Mouse (Mus musculus): ENCODE data around the gene Kiss1. TPM values are rescaled to one million over a fixed set of nuclear protein-coding genes. Genes with fewer than 3 reads are reported as not detected.
A peak's percentile ranks its signal among the peaks of the same experiment; 100 is the strongest.

Gene Kiss1
- polyA plus RNA-seq, 1 experiment from 2014 or later: not detected

GRCm38 (mm10) chr1:133292608-133293007 lies 29.1 kb upstream of the Kiss1 start:
- no peak overlapping the region for H3K27ac ChIP-seq (replicated peaks)

GRCm38 (mm10) chr1:133296376-133296775 lies 25.3 kb upstream of the Kiss1 start:
- Histone ChIP-seq H3K9me3 (no peaks in the 10 kb centered on the region), H3K27ac (replicated peaks) (no peak overlapping the region), H3K36me3 (peaks cover 60% of the 10 kb centered on the region), H3K4me1 (peaks cover 45% of the 10 kb centered on the region), H3K9ac (no peak overlapping the region), H3K4me3 (no peak overlapping the region), H3K27me3 (replicated peaks) (no peaks in the 10 kb centered on the region), H3K4me2 (no peak overlapping the region)
- no peak for ATAC-seq (ENCODE audit: extremely low read depth, insufficient number of reproducible peaks, low FRiP score, low TSS enrichment)
- WGBS: 79% methylated on average over 9 of the region's 9 CpGs

More at GRCm38 (mm10) chr1:133292608-133293007, 29.1 kb upstream of the Kiss1 start:
- H3K4me3 ChIP-seq: no peak overlapping the region
- no peaks in the 10 kb centered on the region for H3K9me3 ChIP-seq
- no peaks in the 10 kb centered on the region for H3K27me3 ChIP-seq (replicated peaks)
- peaks cover 24% of the 10 kb centered on the region for H3K4me1 ChIP-seq
- no peak overlapping the region for H3K9ac ChIP-seq
- peaks cover 60% of the 10 kb centered on the region for H3K36me3 ChIP-seq
- no peak for ATAC-seq (ENCODE audit: extremely low read depth, insufficient number of reproducible peaks, low FRiP score, low TSS enrichment)
- no peak overlapping the region for H3K4me2 ChIP-seq

GRCm38 (mm10) chr1:133298816-133299215 lies 22.9 kb upstream of the Kiss1 start:
- Histone ChIP-seq H3K27ac (replicated peaks) (no peak overlapping the region), H3K27me3 (replicated peaks) (no peaks in the 10 kb centered on the region), H3K36me3 (peaks cover 38% of the 10 kb centered on the region), H3K4me3 (no peak overlapping the region), H3K4me1 (peaks cover 68% of the 10 kb centered on the region), H3K4me2 (no peak overlapping the region), H3K9ac (no peak overlapping the region), H3K9me3 (no peaks in the 10 kb centered on the region)
- WGBS: 60% methylated on average over 14 of the region's 14 CpGs
- no peak for ATAC-seq (ENCODE audit: extremely low read depth, insufficient number of reproducible peaks, low FRiP score, low TSS enrichment)

- Histone ChIP-seq H3K36me3 (peaks cover 20% of the 10 kb centered on the region), H3K4me1 (peaks cover 53% of the 10 kb centered on the region), H3K9ac (peak overlapping the region; percentile 30), H3K4me2 (no peak overlapping the region), H3K27me3 (replicated peaks) (no peaks in the 10 kb centered on the region), H3K9me3 (no peaks in the 10 kb centered on the region), H3K27ac (replicated peaks) (peak overlapping the region; percentile 90), H3K4me3 (no peak overlapping the region)
- WGBS: 11% methylated on average over 3 of the region's 3 CpGs
- no peak for ATAC-seq (ENCODE audit: extremely low read depth, insufficient number of reproducible peaks, low FRiP score, low TSS enrichment)
Measured at GRCm38 (mm10) chr1:133302540-133302939, 19.1 kb upstream of the Kiss1 start.

- Histone ChIP-seq H3K27me3 (replicated peaks) (no peaks in the 10 kb centered on the region), H3K27ac (replicated peaks) (no peak overlapping the region), H3K4me2 (no peak overlapping the region), H3K9me3 (no peaks in the 10 kb centered on the region), H3K9ac (no peak overlapping the region), H3K4me1 (peaks cover 33% of the 10 kb centered on the region), H3K4me3 (no peak overlapping the region), H3K36me3 (no peaks in the 10 kb centered on the region)
- no peak for ATAC-seq (ENCODE audit: extremely low read depth, insufficient number of reproducible peaks, low FRiP score, low TSS enrichment)
- 15% methylated on average over 4 of the region's 4 CpGs for WGBS
Measured at GRCm38 (mm10) chr1:133306842-133307241, 14.8 kb upstream of the Kiss1 start.

GRCm38 (mm10) chr1:133307318-133307717 lies 14.4 kb upstream of the Kiss1 start:
- no peak for ATAC-seq (ENCODE audit: extremely low read depth, insufficient number of reproducible peaks, low FRiP score, low TSS enrichment)
- 12% methylated on average over 6 of the region's 6 CpGs for WGBS
- H3K4me3 ChIP-seq: no peak overlapping the region

GRCm38 (mm10) chr1:133309652-133310267 lies 11.9 kb upstream of the Kiss1 start, which contains the start of gene Golt1a:
TSS of gene Golt1a (plus strand) at chr1:133309800.
- 62% methylated on average over 14 of the region's 14 CpGs for WGBS
- no peak within 1 kb of the TSS for H3K9ac ChIP-seq
- ATAC-seq (ENCODE audit: extremely low read depth, insufficient number of reproducible peaks, low FRiP score, low TSS enrichment): no peak
- no peaks in the 10 kb centered on the region for H3K36me3 ChIP-seq
- H3K4me3 ChIP-seq: no peak within 1 kb of the TSS
- H3K4me1 ChIP-seq: peaks cover 19% of the 10 kb centered on the region
- H3K27ac ChIP-seq (replicated peaks): no peak within 1 kb of the TSS
- no peaks in the 10 kb centered on the region for H3K9me3 ChIP-seq
- H3K27me3 ChIP-seq (replicated peaks): no peaks in the 10 kb centered on the region
- no peak within 1 kb of the TSS for H3K4me2 ChIP-seq

More at GRCm38 (mm10) chr1:133307318-133307717, 14.4 kb upstream of the Kiss1 start:
- H3K9ac ChIP-seq: no peak overlapping the region
- H3K9me3 ChIP-seq: no peaks in the 10 kb centered on the region
- no peak overlapping the region for H3K4me2 ChIP-seq
- no peaks in the 10 kb centered on the region for H3K36me3 ChIP-seq
- H3K27ac ChIP-seq (replicated peaks): no peak overlapping the region
- peaks cover 32% of the 10 kb centered on the region for H3K4me1 ChIP-seq
- H3K27me3 ChIP-seq (replicated peaks): no peaks in the 10 kb centered on the region

- WGBS: 56% methylated on average over 4 of the region's 4 CpGs
- no peak overlapping the region for H3K27ac ChIP-seq (replicated peaks)
- ATAC-seq (ENCODE audit: extremely low read depth, insufficient number of reproducible peaks, low FRiP score, low TSS enrichment): no peak
Measured at GRCm38 (mm10) chr1:133311240-133311639, 10.4 kb upstream of the Kiss1 start.

GRCm38 (mm10) chr1:133311946-133312345 lies 9.7 kb upstream of the Kiss1 start:
- no peak for ATAC-seq (ENCODE audit: extremely low read depth, insufficient number of reproducible peaks, low FRiP score, low TSS enrichment)
- Histone ChIP-seq H3K9ac (peak overlapping the region; percentile 59; the same call in 1 of the 2 replicates), H3K4me2 (peak overlapping the region; percentile 31), H3K27ac (replicated peaks) (no peak overlapping the region), H3K4me3 (no peak overlapping the region), H3K4me1 (peaks cover 18% of the 10 kb centered on the region), H3K36me3 (no peaks in the 10 kb centered on the region), H3K27me3 (replicated peaks) (no peaks in the 10 kb centered on the region), H3K9me3 (no peaks in the 10 kb centered on the region)
- WGBS: 9% methylated on average over 10 of the region's 10 CpGs

More at GRCm38 (mm10) chr1:133311240-133311639, 10.4 kb upstream of the Kiss1 start:
- no peak overlapping the region for H3K4me2 ChIP-seq
- no peaks in the 10 kb centered on the region for H3K9me3 ChIP-seq
- H3K36me3 ChIP-seq: no peaks in the 10 kb centered on the region
- H3K27me3 ChIP-seq (replicated peaks): no peaks in the 10 kb centered on the region
- H3K4me3 ChIP-seq: no peak overlapping the region
- H3K9ac ChIP-seq: no peak overlapping the region
- peaks cover 19% of the 10 kb centered on the region for H3K4me1 ChIP-seq

GRCm38 (mm10) chr1:133314364-133314763 lies 7.3 kb upstream of the Kiss1 start:
- no peak overlapping the region for H3K4me2 ChIP-seq
- peaks cover 7% of the 10 kb centered on the region; the same call in 1 of the 2 replicates for H3K9me3 ChIP-seq
- no peak for ATAC-seq (ENCODE audit: extremely low read depth, insufficient number of reproducible peaks, low FRiP score, low TSS enrichment)

GRCm38 (mm10) chr1:133315775-133316174 lies 5.9 kb upstream of the Kiss1 start:
- no peak for ATAC-seq (ENCODE audit: extremely low read depth, insufficient number of reproducible peaks, low FRiP score, low TSS enrichment)
- Histone ChIP-seq H3K36me3 (no peaks in the 10 kb centered on the region), H3K4me2 (no peak overlapping the region), H3K9ac (no peak overlapping the region), H3K27me3 (replicated peaks) (no peaks in the 10 kb centered on the region; the same call in 1 of the 2 replicates), H3K27ac (replicated peaks) (no peak overlapping the region), H3K4me1 (peaks cover 11% of the 10 kb centered on the region), H3K4me3 (no peak overlapping the region), H3K9me3 (peaks cover 7% of the 10 kb centered on the region; the same call in 1 of the 2 replicates)
- 65% methylated on average over 6 of the region's 6 CpGs for WGBS

More at GRCm38 (mm10) chr1:133314364-133314763, 7.3 kb upstream of the Kiss1 start:
- Histone ChIP-seq H3K4me1 (peaks cover 14% of the 10 kb centered on the region), H3K36me3 (no peaks in the 10 kb centered on the region), H3K27me3 (replicated peaks) (no peaks in the 10 kb centered on the region), H3K4me3 (no peak overlapping the region), H3K9ac (no peak overlapping the region), H3K27ac (replicated peaks) (no peak overlapping the region)
- WGBS: 25% methylated on average over 8 of the region's 8 CpGs

- peaks cover 7% of the 10 kb centered on the region; the same call in 1 of the 2 replicates for H3K9me3 ChIP-seq
- H3K4me3 ChIP-seq: no peak overlapping the region
- H3K9ac ChIP-seq: no peak overlapping the region
- no peaks in the 10 kb centered on the region; the same call in 1 of the 2 replicates for H3K27me3 ChIP-seq (replicated peaks)
- no peaks in the 10 kb centered on the region for H3K36me3 ChIP-seq
- no peak for ATAC-seq (ENCODE audit: extremely low read depth, insufficient number of reproducible peaks, low FRiP score, low TSS enrichment)
- H3K27ac ChIP-seq (replicated peaks): no peak overlapping the region
- peaks cover 7% of the 10 kb centered on the region for H3K4me1 ChIP-seq
- no peak overlapping the region for H3K4me2 ChIP-seq
- 69% methylated on average over 4 of the region's 4 CpGs for WGBS
Measured at GRCm38 (mm10) chr1:133316577-133316976, 5.1 kb upstream of the Kiss1 start.
